Mouse (Mus musculus) 3134 (cell line): ENCODE measurements around the gene Actc1.

Experiments used
- DNase-seq: peaks from one replicate; pipeline ENCODE4 v3.0.0-alpha.2; 2011; ENCODE audit warnings: low spot score; ENCODE audit not compliant: insufficient read length; ENCODE audit errors: extremely low read depth

The Actc1 gene

GRCm38 (mm10) chr2:114052696-114053598 is at the start of gene Actc1:
Gene Actc1 (minus strand): TSS chr2:114053548.
- no peak for DNase-seq

- no peak for DNase-seq
Measured at GRCm38 (mm10) chr2:114102471-114102870, 49.1 kb upstream of the Actc1 start.

GRCm38 (mm10) chr2:114100834-114101233 is 47.5 kb upstream of the Actc1 start:
- DNase-seq = no peak

GRCm38 (mm10) chr2:114099816-114100215 is 46.5 kb upstream of the Actc1 start:
- no peak for DNase-seq

- DNase-seq = no peak
Measured at GRCm38 (mm10) chr2:114099109-114099508, 45.8 kb upstream of the Actc1 start.

- DNase-seq = no peak
Measured at GRCm38 (mm10) chr2:114097627-114098026, 44.3 kb upstream of the Actc1 start.

- DNase-seq = no peak
Measured at GRCm38 (mm10) chr2:114096570-114096969, 43.2 kb upstream of the Actc1 start.

GRCm38 (mm10) chr2:114095348-114095747 is 42.0 kb upstream of the Actc1 start:
- DNase-seq = no peak

GRCm38 (mm10) chr2:114094696-114095095 is 41.3 kb upstream of the Actc1 start:
- peak; percentile 19 for DNase-seq

- no peak for DNase-seq
Measured at GRCm38 (mm10) chr2:114093577-114093976, 40.2 kb upstream of the Actc1 start.

GRCm38 (mm10) chr2:114089862-114090261 is 36.5 kb upstream of the Actc1 start:
- DNase-seq = no peak

- peak; percentile 68 for DNase-seq
Measured at GRCm38 (mm10) chr2:114087271-114087670, 33.9 kb upstream of the Actc1 start.

- no peak for DNase-seq
Measured at GRCm38 (mm10) chr2:114071876-114072275, 18.5 kb upstream of the Actc1 start.

- no peak for DNase-seq
Measured at GRCm38 (mm10) chr2:114066226-114066625, 12.9 kb upstream of the Actc1 start.

GRCm38 (mm10) chr2:114064004-114064403 is 10.7 kb upstream of the Actc1 start:
- DNase-seq = no peak

- DNase-seq = no peak
Measured at GRCm38 (mm10) chr2:114060071-114060591, 6.8 kb upstream of the Actc1 start.

GRCm38 (mm10) chr2:114059608-114060007 is 6.3 kb upstream of the Actc1 start:
- peak; percentile 15 for DNase-seq

- DNase-seq = no peak
Measured at GRCm38 (mm10) chr2:114058226-114058796, 5.0 kb upstream of the Actc1 start.

GRCm38 (mm10) chr2:114057303-114057853 is 4.0 kb upstream of the Actc1 start:
- DNase-seq = peak; percentile 28

GRCm38 (mm10) chr2:114054129-114054528 is 781 bp upstream of the Actc1 start:
- no peak for DNase-seq

- DNase-seq = no peak
Measured at GRCm38 (mm10) chr2:114051871-114052241, 1.5 kb downstream of the Actc1 start.
